ENCODE assay signal across 21 mouse cellular contexts in genomic region chr1:173959998-173960397, GRCm38 (mm10). TPM values are rescaled to one million over a fixed set of nuclear protein-coding genes. Genes with fewer than 3 reads are reported as not detected.
DNase-seq lines count a peak whose midpoint lies in the region; ATAC-seq lines count a peak whose summit lies in the region.
"Not testable (repeated sequence)": the region's sequence is repeated elsewhere in the genome, so short reads cannot be mapped to it uniquely, and the experiment has no call there.
"Had no signal": no experiment of that assay in that cellular context is flagged by ENCODE, and none has a peak within 500 bp of the region (broad histone marks: within the 10 kb centered on the region; RNA-seq: fewer than 3 reads in every experiment).

No protein-coding gene starts in this region.

- not testable (repeated sequence) for DNase-seq in forebrain, embryonic 11.5 days (ENCODE audit: low spot score); limb, embryonic 11.5 days (ENCODE audit: low spot score); midbrain, embryonic 11.5 days (ENCODE audit: low spot score, missing footprints); midbrain, embryonic 14.5 days
- peak; percentile 4 for DNase-seq in retina, postnatal 1 day

- H3K9ac ChIP-seq in forebrain, embryonic 11.5 days (ENCODE audit: low read length); forebrain, embryonic 12.5 days; limb, embryonic 11.5 days (ENCODE audit: low read length); midbrain, embryonic 11.5 days (ENCODE audit: low read length); midbrain, embryonic 13.5 days (replicated peaks); midbrain, embryonic 14.5 days (replicated peaks; ENCODE audit: low read length): not testable (repeated sequence)

- not testable (repeated sequence) for H3K27ac ChIP-seq in forebrain, embryonic 11.5 days (ENCODE audit: low read depth, low read length); forebrain, embryonic 12.5 days; limb, embryonic 11.5 days (replicated peaks; ENCODE audit: low read depth, low read length); midbrain, embryonic 11.5 days (ENCODE audit: low read depth, low read length); midbrain, embryonic 13.5 days; midbrain, embryonic 14.5 days (replicated peaks; ENCODE audit: low read depth, low read length)

- not testable (repeated sequence) for H3K27me3 ChIP-seq in forebrain, embryonic 11.5 days (ENCODE audit: control insufficient read depth, insufficient read depth, low read length); forebrain, embryonic 12.5 days; limb, embryonic 11.5 days (ENCODE audit: control insufficient read depth, insufficient read depth, low read length); midbrain, embryonic 11.5 days (ENCODE audit: control insufficient read depth, insufficient read depth, low read length); midbrain, embryonic 13.5 days; midbrain, embryonic 14.5 days (ENCODE audit: control insufficient read depth, insufficient read depth, low read length)

- H3K4me1 ChIP-seq in forebrain, embryonic 11.5 days (replicated peaks; ENCODE audit: control insufficient read depth, insufficient read depth, low read length); forebrain, embryonic 12.5 days; limb, embryonic 11.5 days (ENCODE audit: control insufficient read depth, insufficient read depth, low read length); midbrain, embryonic 11.5 days (ENCODE audit: control insufficient read depth, insufficient read depth, low read length); midbrain, embryonic 13.5 days (replicated peaks); midbrain, embryonic 14.5 days (ENCODE audit: control insufficient read depth, insufficient read depth, low read length): not testable (repeated sequence)

- H3K9me3 ChIP-seq in forebrain, embryonic 11.5 days (ENCODE audit: control insufficient read depth, low read length); forebrain, embryonic 12.5 days; limb, embryonic 11.5 days (ENCODE audit: control insufficient read depth, low read length); midbrain, embryonic 11.5 days (ENCODE audit: control insufficient read depth, low read length); midbrain, embryonic 13.5 days; midbrain, embryonic 14.5 days (ENCODE audit: control insufficient read depth, low read length): not testable (repeated sequence)

- not testable (repeated sequence) for H3K4me2 ChIP-seq in forebrain, embryonic 11.5 days (ENCODE audit: low read depth, low read length, severe bottlenecking); forebrain, embryonic 12.5 days; limb, embryonic 11.5 days (ENCODE audit: low read depth, severe bottlenecking); midbrain, embryonic 11.5 days; midbrain, embryonic 13.5 days (replicated peaks); midbrain, embryonic 14.5 days (ENCODE audit: low read length)

- not testable (repeated sequence) for H3K4me3 ChIP-seq in forebrain, embryonic 11.5 days (ENCODE audit: low read depth, low read length); forebrain, embryonic 12.5 days (replicated peaks); limb, embryonic 11.5 days (ENCODE audit: low read depth, low read length); midbrain, embryonic 11.5 days (ENCODE audit: low read depth, low read length); midbrain, embryonic 13.5 days (replicated peaks); midbrain, embryonic 14.5 days (replicated peaks; ENCODE audit: low read depth, low read length)

- 0 out of 2 replicates have a peak, but pooled peaks have one; percentile 60 for ATAC-seq in forebrain, embryonic 11.5 days (replicated peaks; ENCODE audit: low FRiP score)
- peak; percentile 55; the same call in 1 of the 2 replicates for ATAC-seq in forebrain, embryonic 12.5 days (ENCODE audit: low FRiP score)
- 0 out of 2 replicates have a peak, but pooled peaks have one; percentile 39 for ATAC-seq in limb, embryonic 11.5 days (ENCODE audit: insufficient number of reproducible peaks, low FRiP score, low TSS enrichment, low read depth)
- peak; percentile 58; the same call in 1 of the 2 replicates for ATAC-seq in midbrain, embryonic 11.5 days (ENCODE audit: low FRiP score)
- ATAC-seq in midbrain, embryonic 13.5 days: peak; percentile 56; the same call in 1 of the 2 replicates
- peak; percentile 50; the same call in 1 of the 2 replicates for ATAC-seq in midbrain, embryonic 14.5 days (ENCODE audit: low FRiP score, low TSS enrichment)
- ATAC-seq in neutrophil, adult 5-6 weeks (ENCODE audit: extremely low read depth, insufficient number of reproducible peaks, low FRiP score, poor library complexity, severe bottlenecking): 0 out of 2 replicates have a peak, but pooled peaks have one; percentile 36

- not testable (repeated sequence) for H3K36me3 ChIP-seq in forebrain, embryonic 11.5 days (ENCODE audit: control insufficient read depth, insufficient read depth, low read length); forebrain, embryonic 12.5 days (replicated peaks); limb, embryonic 11.5 days (ENCODE audit: control insufficient read depth, insufficient read depth, low read length); midbrain, embryonic 11.5 days (ENCODE audit: control insufficient read depth, insufficient read depth, low read length); midbrain, embryonic 13.5 days; midbrain, embryonic 14.5 days (ENCODE audit: control insufficient read depth, insufficient read depth, low read length)

- 52% methylated on average over 3 of the region's 3 CpGs for WGBS in forebrain, embryonic 11.5 days
- WGBS in forebrain, embryonic 12.5 days: 41% methylated on average over 3 of the region's 3 CpGs
- 41% methylated on average over 3 of the region's 3 CpGs for WGBS in limb, embryonic 11.5 days
- 68% methylated on average over 3 of the region's 3 CpGs for WGBS in midbrain, embryonic 11.5 days
- 66% methylated on average over 3 of the region's 3 CpGs for WGBS in midbrain, embryonic 13.5 days
- 47% methylated on average over 3 of the region's 3 CpGs for WGBS in midbrain, embryonic 14.5 days

RNA-seq across cellular contexts. Expression of gene Ifi203, which starts 17.5 kb away (rescaled TPM):
- 0.09 TPM in 1 of 2 replicates, not detected in the other for polyA plus RNA-seq in forebrain, embryonic 11.5 days (2014; fragmentation: Nextera tagmentation; extraction: Ambion mirVana)
- 0.17 and 0.21 TPM in 2 replicates for polyA plus RNA-seq in forebrain, embryonic 12.5 days (2016; fragmentation: Nextera tagmentation; extraction: Ambion mirVana)
- 0.04 and 0.24 TPM in 2 replicates for polyA plus RNA-seq in limb, embryonic 11.5 days (2014; fragmentation: Nextera tagmentation; extraction: Ambion mirVana)
- polyA plus RNA-seq in midbrain, embryonic 11.5 days (2014; fragmentation: Nextera tagmentation; extraction: Ambion mirVana): 0.10 TPM in 1 of 2 replicates, not detected in the other
- 0.15 and 0.18 TPM in 2 replicates for polyA plus RNA-seq in midbrain, embryonic 13.5 days (2015; fragmentation: Nextera tagmentation; extraction: Ambion mirVana)
- polyA plus RNA-seq in midbrain, embryonic 14.5 days (2014; fragmentation: Nextera tagmentation; extraction: Ambion mirVana): 2.3 TPM in 1 of 2 replicates, not detected in the other
- total RNA-seq in neutrophil, adult 5-6 weeks (2017): 225 and 245 TPM in 2 replicates
- polyA plus RNA-seq: G1E had no signal

RNA-seq across cellular contexts. Expression of gene Mndal, which starts 17.7 kb away (rescaled TPM):
- polyA plus RNA-seq in forebrain, embryonic 11.5 days (2014; fragmentation: Nextera tagmentation; extraction: Ambion mirVana): 0.65 TPM in 1 of 2 replicates, not detected in the other
- 0.35 and 0.36 TPM in 2 replicates for polyA plus RNA-seq in forebrain, embryonic 12.5 days (2016; fragmentation: Nextera tagmentation; extraction: Ambion mirVana)
- polyA plus RNA-seq in limb, embryonic 11.5 days (2014; fragmentation: Nextera tagmentation; extraction: Ambion mirVana): 0.32 and 1.3 TPM in 2 replicates
- polyA plus RNA-seq in midbrain, embryonic 11.5 days (2014; fragmentation: Nextera tagmentation; extraction: Ambion mirVana): 0.36 and 0.58 TPM in 2 replicates
- 0.48 and 0.99 TPM in 2 replicates for polyA plus RNA-seq in midbrain, embryonic 13.5 days (2015; fragmentation: Nextera tagmentation; extraction: Ambion mirVana)
- 0.50 and 1.5 TPM in 2 replicates for polyA plus RNA-seq in midbrain, embryonic 14.5 days (2014; fragmentation: Nextera tagmentation; extraction: Ambion mirVana)
- 805 and 849 TPM in 2 replicates for total RNA-seq in neutrophil, adult 5-6 weeks (2017)
- total RNA-seq: MEL had no signal
- polyA plus RNA-seq: G1E had no signal

RNA-seq across cellular contexts. Expression of gene Ifi202b, which starts 22.5 kb away (rescaled TPM):
- not detected in 2 replicates for polyA plus RNA-seq in forebrain, embryonic 11.5 days (2014; fragmentation: Nextera tagmentation; extraction: Ambion mirVana)
- not detected in 2 replicates for polyA plus RNA-seq in forebrain, embryonic 12.5 days (2016; fragmentation: Nextera tagmentation; extraction: Ambion mirVana)
- not detected in 2 replicates for polyA plus RNA-seq in limb, embryonic 11.5 days (2014; fragmentation: Nextera tagmentation; extraction: Ambion mirVana)
- not detected in 2 replicates for polyA plus RNA-seq in midbrain, embryonic 11.5 days (2014; fragmentation: Nextera tagmentation; extraction: Ambion mirVana)
- not detected in 2 replicates for polyA plus RNA-seq in midbrain, embryonic 13.5 days (2015; fragmentation: Nextera tagmentation; extraction: Ambion mirVana)
- polyA plus RNA-seq in midbrain, embryonic 14.5 days (2014; fragmentation: Nextera tagmentation; extraction: Ambion mirVana): not detected in 2 replicates
- 0.23 and 0.25 TPM in 2 replicates for total RNA-seq in neutrophil, adult 5-6 weeks (2017)
- total RNA-seq: adrenal gland, adult 18-20 months; adrenal gland, adult 2 months; adrenal gland, adult 8-10 months; adrenal gland, postnatal 10 days; adrenal gland, postnatal 14 days; adrenal gland, postnatal 25 days; adrenal gland, postnatal 36 days; adrenal gland, postnatal 4 days; CH12.LX; MEL had no signal
- polyA plus RNA-seq: activated CD4-positive, CD25-positive, alpha-beta regulatory T cell, adult 4 months; adrenal gland, adult 2 months; CD4-positive, CD25-positive, alpha-beta regulatory T cell, adult 4 months; G1E had no signal

RNA-seq across cellular contexts. Expression of gene Ifi211, which starts 47.2 kb away (rescaled TPM):
- polyA plus RNA-seq in forebrain, embryonic 11.5 days (2014; fragmentation: Nextera tagmentation; extraction: Ambion mirVana): 0.51 TPM in 1 of 2 replicates, not detected in the other
- polyA plus RNA-seq in forebrain, embryonic 12.5 days (2016; fragmentation: Nextera tagmentation; extraction: Ambion mirVana): 0.13 and 0.18 TPM in 2 replicates
- polyA plus RNA-seq in limb, embryonic 11.5 days (2014; fragmentation: Nextera tagmentation; extraction: Ambion mirVana): 0.16 and 0.18 TPM in 2 replicates
- polyA plus RNA-seq in midbrain, embryonic 11.5 days (2014; fragmentation: Nextera tagmentation; extraction: Ambion mirVana): 0.15 and 0.19 TPM in 2 replicates
- 0.24 and 0.32 TPM in 2 replicates for polyA plus RNA-seq in midbrain, embryonic 13.5 days (2015; fragmentation: Nextera tagmentation; extraction: Ambion mirVana)
- polyA plus RNA-seq in midbrain, embryonic 14.5 days (2014; fragmentation: Nextera tagmentation; extraction: Ambion mirVana): 2.8 TPM in 1 of 2 replicates, not detected in the other
- total RNA-seq in neutrophil, adult 5-6 weeks (2017): 14.8 and 16.9 TPM in 2 replicates
- total RNA-seq: G1E, MEL had no signal
- polyA plus RNA-seq: G1E had no signal
